Mouse (Mus musculus) ES-E14 (cell line): ENCODE data around the gene Tle2. TPM values are rescaled to one million over a fixed set of nuclear protein-coding genes. Genes with fewer than 3 reads are reported as not detected.

Source experiments
- DNase-seq: peaks from one replicate; pipeline ENCODE4 v3.0.0-alpha.2; 2013; ENCODE audit warnings: low read depth, low spot score
- H3K27ac ChIP-seq: 2 replicates; pipeline ENCODE4 v1.5.1; 2012; ENCODE audit warnings: low read depth, mild to moderate bottlenecking, low read length, moderate library complexity, mixed read lengths; ENCODE audit not compliant: poor library complexity, insufficient read depth, severe bottlenecking
- H3K36me3 ChIP-seq: 2 replicates; pipeline ENCODE4 v1.6.1; 2012; ENCODE audit warnings: mild to moderate bottlenecking, low read length, moderate library complexity, mixed read lengths; ENCODE audit not compliant: control insufficient read depth, poor library complexity, insufficient read depth, severe bottlenecking
- H3K4me1 ChIP-seq, 2 experiments: fragments of 150-350 bp in 1 of 2; sonication (generic) in 1 of 2; 2 replicates each; pipeline ENCODE4 v1.6.1; 2012; ENCODE audit warnings: low read length in 2 of 2, mild to moderate bottlenecking in 1 of 2, mixed read lengths in 1 of 2; ENCODE audit not compliant: control insufficient read depth in 2 of 2, insufficient read depth in 2 of 2, poor library complexity in 1 of 2
- H3K4me3 ChIP-seq, 2 experiments: fragments of 150-350 bp in 1 of 2; sonication (generic) in 1 of 2; 2 replicates each; pipeline ENCODE4 v1.5.1; 2012; ENCODE audit warnings: low read length in 2 of 2, low read depth in 1 of 2, mild to moderate bottlenecking in 1 of 2, mixed read lengths in 1 of 2; ENCODE audit not compliant: insufficient read depth in 1 of 2, poor library complexity in 1 of 2, severe bottlenecking in 1 of 2
- H3K9ac ChIP-seq: 2 replicates; pipeline ENCODE4 v1.6.1; 2012; ENCODE audit warnings: low read depth, mild to moderate bottlenecking, low read length, mixed read lengths; ENCODE audit not compliant: poor library complexity, insufficient read depth, severe bottlenecking
- H3K9me3 ChIP-seq: fragments of 150-350 bp; sonication (generic); 2 replicates; pipeline ENCODE4 v1.6.1; 2012; ENCODE audit warnings: low read depth, mild to moderate bottlenecking, low read length; ENCODE audit not compliant: control insufficient read depth, insufficient read depth
- CHD2 ChIP-seq: IDR thresholded peaks from 2 replicates; pipeline ENCODE4 v1.6.1; 2014; ENCODE audit warnings: mild to moderate bottlenecking, low read depth, low read length, inconsistent platforms
- HCFC1 ChIP-seq: IDR thresholded peaks from 2 replicates; pipeline ENCODE4 v1.6.1; 2012; ENCODE audit warnings: low read length, inconsistent platforms, borderline replicate concordance; ENCODE audit not compliant: insufficient read depth
- MAFK ChIP-seq: IDR thresholded peaks from 2 replicates; pipeline ENCODE4 v1.6.1; 2014; ENCODE audit warnings: mild to moderate bottlenecking, low read depth, low read length, inconsistent platforms; ENCODE audit not compliant: insufficient read depth
- ZC3H11A ChIP-seq: IDR thresholded peaks from 2 replicates; pipeline ENCODE4 v1.6.1; 2012; ENCODE audit warnings: low read depth, mild to moderate bottlenecking, inconsistent platforms, low read length, borderline replicate concordance
- ZNF384 ChIP-seq: IDR thresholded peaks from 2 replicates; pipeline ENCODE4 v1.6.1; 2012; ENCODE audit warnings: low read depth, low read length, inconsistent platforms
- in situ Hi-C, 2 experiments: fragments of 600-800 bp; cut with MboI; formaldehyde crosslinking; loops; one replicate each; pipeline ENCODE4 v1.15.1; 2025; ENCODE audit warnings: low sequenced_read_pairs in 2 of 2, inconsistent platforms in 1 of 2; ENCODE audit not compliant: unreplicated experiment in 2 of 2
- total RNA-seq: library from RNA; depleted of rRNA; stranded (reverse); fragments of 300-350 nt; gene quantifications from 2 replicates; pipeline ENCODE4 v1.2.3, GENCODE M21; 2012

Gene Tle2
- total RNA-seq, 1 experiment: 2.4 TPM

DNA sequence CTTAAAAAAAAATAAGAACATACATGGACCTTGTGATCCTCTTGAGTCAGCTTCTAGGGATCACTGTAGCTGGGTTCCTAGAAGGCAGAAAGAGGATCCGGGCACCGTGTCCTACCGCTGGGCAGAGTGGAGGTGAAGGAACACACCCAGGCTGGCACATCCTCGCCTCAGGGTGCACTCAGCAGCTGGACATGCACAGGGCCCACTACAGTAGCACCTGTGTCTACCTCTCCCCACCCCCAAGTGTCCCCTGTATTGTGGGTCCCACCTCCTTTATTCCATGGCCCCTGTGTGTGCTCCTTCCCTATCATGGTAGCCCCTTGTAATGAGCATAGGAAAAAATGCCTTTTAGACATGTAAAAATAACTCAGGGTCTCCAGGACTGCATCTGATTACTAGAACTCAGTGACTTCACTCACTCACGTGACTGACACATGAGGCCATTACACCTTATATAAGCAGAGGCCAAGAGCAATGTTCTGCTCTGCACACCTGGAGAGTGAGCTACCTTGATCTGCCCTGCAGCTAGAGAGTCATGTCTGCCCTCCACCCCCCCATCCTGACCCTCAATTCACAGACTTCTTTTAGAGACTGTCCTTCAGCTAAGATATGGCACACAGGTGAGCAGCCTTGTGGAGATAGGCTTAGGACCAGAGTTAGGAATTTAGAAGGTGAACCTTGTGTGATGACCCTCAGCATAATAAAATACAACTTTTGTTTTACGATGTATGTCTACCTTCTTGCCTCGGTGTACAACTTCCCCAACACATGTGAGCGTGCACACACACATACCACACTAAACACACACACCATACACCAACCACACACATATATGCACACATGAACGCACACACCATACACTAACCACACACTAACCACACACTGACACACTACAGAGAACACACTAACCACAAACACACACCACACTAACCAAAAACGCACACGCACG lies 29.9 kb downstream of the Tle2 start:
- Histone ChIP-seq H3K9me3 (no peaks in the 10 kb centered on the region), H3K36me3 (peaks cover 4% of the 10 kb centered on the region; the same call in 1 of the 2 replicates), H3K27ac (no peak overlapping the region), H3K4me1 (peaks cover 0 to 18% of the 10 kb centered on the region in 2 experiments), H3K4me3 (peak overlapping the region; percentile 46 to 61), H3K9ac (peak overlapping the region; percentile 63; the same call in 1 of the 2 replicates)
- in situ Hi-C loops: no loop called here
- DNase-seq: no peak
- TF ChIP-seq CHD2 (no peak), ZNF384 (no peak), HCFC1 (no peak), ZC3H11A (no peak), MAFK (no peak)

DNA sequence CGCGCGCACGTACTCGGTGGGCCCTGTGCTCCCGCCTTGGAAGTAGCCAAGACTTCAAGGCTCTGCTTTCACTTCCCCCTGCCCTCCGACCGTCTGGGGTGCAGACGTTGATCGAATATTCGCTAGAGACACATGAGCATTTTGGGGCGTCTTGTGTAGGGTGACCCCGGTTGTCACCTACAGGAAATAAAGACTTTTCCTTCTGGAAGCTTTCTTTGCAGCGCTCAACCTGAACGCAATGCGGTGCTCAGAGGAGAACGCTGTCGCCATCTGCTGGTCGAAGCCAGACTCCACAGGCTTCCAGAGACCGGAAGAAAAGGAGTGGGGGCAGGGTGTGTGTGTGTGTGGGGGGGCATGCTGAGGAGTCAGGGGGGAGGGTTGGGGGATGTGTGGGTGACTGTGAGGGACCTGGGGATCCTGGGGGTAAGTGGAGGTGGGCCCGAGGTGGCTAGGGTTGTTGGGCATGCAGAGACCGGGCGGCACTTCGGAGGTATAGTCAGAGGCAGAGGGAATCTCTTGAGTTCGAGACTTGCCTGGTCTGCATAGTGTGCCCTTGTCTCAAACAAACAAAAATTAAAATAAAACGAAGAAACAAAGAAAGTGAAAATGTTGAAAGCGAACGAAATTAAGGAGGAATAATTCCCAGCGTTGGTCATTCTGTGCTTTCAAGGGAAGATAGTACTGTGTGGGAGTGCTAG lies 30.8 kb downstream of the Tle2 start:
- in situ Hi-C loops: no loop called here
- Histone ChIP-seq H3K9me3 (no peaks in the 10 kb centered on the region), H3K9ac (peak overlapping the region; percentile 63; the same call in 1 of the 2 replicates), H3K4me3 (peak overlapping the region; percentile 52 to 71), H3K27ac (no peak overlapping the region; the same call in 1 of the 2 replicates), H3K4me1 (peaks cover 0 to 11% of the 10 kb centered on the region in 2 experiments; a peak in 3 of 4 replicates), H3K36me3 (peaks cover 4% of the 10 kb centered on the region; the same call in 1 of the 2 replicates)
- DNase-seq: peak; percentile 86
- peak; percentile 41; the same call in 1 of the 2 replicates for TF ChIP-seq CHD2
- TF ChIP-seq MAFK: no peak

DNA sequence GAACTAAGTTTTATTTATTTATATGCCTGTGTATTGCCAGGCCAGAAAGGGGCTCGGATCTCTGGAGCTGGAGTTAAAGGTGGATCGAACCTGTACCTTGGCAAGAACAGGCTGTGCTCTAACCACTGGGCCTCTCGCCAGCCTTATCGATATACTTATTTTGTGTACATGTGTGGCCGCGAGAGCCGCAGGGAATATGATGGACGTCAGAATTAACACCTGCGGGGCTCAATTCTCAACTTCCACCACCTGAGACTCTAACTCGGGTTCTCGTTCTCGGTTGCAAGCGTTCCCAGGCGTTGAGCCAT lies 31.3 kb downstream of the Tle2 start:
- TF ChIP-seq HCFC1 (no peak), ZNF384 (no peak), CHD2 (no peak), MAFK (no peak), ZC3H11A (no peak)
- Histone ChIP-seq H3K4me1 (peaks cover 0 to 11% of the 10 kb centered on the region in 2 experiments; a peak in 2 of 4 replicates), H3K4me3 (peak overlapping the region; percentile 52 to 71), H3K36me3 (peaks cover 4% of the 10 kb centered on the region; the same call in 1 of the 2 replicates), H3K27ac (no peak overlapping the region), H3K9me3 (no peaks in the 10 kb centered on the region), H3K9ac (peak overlapping the region; percentile 63; the same call in 1 of the 2 replicates)
- in situ Hi-C loops: no loop called here
- DNase-seq: no peak

DNA sequence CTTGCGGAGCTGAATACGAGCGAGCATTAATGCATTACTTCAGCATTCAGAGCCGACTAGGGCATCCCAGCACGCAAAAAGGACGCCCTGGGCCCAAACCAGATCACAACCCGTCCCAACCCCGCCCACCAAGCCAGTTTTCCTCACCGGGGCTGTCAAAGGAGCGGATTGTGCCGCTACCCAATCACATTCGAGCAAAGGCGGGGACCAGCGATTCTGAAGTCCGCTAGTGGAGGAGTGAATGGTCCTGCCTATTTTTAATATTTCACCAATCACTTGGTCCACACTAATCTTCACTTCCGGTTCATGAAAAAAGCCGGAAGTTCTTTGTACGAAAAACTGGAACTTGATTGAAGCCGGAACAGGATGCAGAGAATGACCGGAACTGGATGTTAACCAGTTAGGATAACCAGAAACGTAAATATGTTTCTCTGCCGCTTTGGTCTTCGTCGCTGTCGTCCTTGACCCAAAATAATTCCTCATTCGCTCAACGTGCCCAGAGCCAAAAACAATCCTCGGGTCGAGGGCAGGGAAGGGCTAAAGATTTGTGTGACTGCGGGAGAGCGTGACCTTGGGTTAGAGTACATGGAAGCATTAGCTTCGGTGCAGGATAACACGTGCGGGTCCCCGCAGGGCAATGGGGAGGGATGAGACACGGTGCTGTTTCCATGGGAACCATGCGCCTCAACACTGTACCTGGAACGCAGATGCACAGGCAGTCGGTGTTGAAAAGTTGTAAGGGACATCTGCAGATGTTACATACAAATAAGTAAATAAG lies 31.8 kb downstream of the Tle2 start, which contains the start of gene BC025920:
TSS of gene BC025920 (plus strand) at position 297 of the 778 bp plus-strand sequence.
- Histone ChIP-seq H3K27ac (peak within 1 kb of the TSS; percentile 89), H3K9ac (peak within 1 kb of the TSS; percentile 85), H3K9me3 (no peaks in the 10 kb centered on the region), H3K4me3 (peak within 1 kb of the TSS; percentile 71 to 72), H3K4me1 (peaks cover 0 to 11% of the 10 kb centered on the region in 2 experiments; a peak in 1 of 4 replicates), H3K36me3 (peaks cover 4% of the 10 kb centered on the region; the same call in 1 of the 2 replicates)
- TF ChIP-seq ZNF384 (peak; percentile 77), ZC3H11A (no peak), CHD2 (peak; percentile 78), MAFK (no peak), HCFC1 (peak; percentile 38; the same call in 1 of the 2 replicates)
- DNase-seq: peak; percentile 95
- in situ Hi-C loops: no loop called here
